Mouse (Mus musculus): ENCODE data around the gene Fyn. TPM values are rescaled to one million over a fixed set of nuclear protein-coding genes. Genes with fewer than 3 reads are reported as not detected.

Fyn gene
- polyA plus RNA-seq, 1 experiment from 2014 or later, result 15.1 TPM

GRCm38 (mm10) chr10:39520123-39520989 lies 151.7 kb downstream of the Fyn start:
- no peak overlapping the region for H3K4me3 ChIP-seq
- peaks cover 36% of the 10 kb centered on the region for H3K36me3 ChIP-seq
- no peak overlapping the region for H3K4me2 ChIP-seq
- no peak overlapping the region for H3K27ac ChIP-seq
- H3K9ac ChIP-seq, result no peak overlapping the region
- no peaks in the 10 kb centered on the region for H3K9me3 ChIP-seq (replicated peaks)
- H3K27me3 ChIP-seq (replicated peaks), result no peaks in the 10 kb centered on the region
- no peak for ATAC-seq
- peaks cover 4% of the 10 kb centered on the region; the same call in 1 of the 2 replicates for H3K4me1 ChIP-seq
- WGBS (ENCODE audit: insufficient replicate concordance), result 67% methylated on average over 9 of the region's 9 CpGs

GRCm38 (mm10) chr10:39521327-39521726 lies 152.7 kb downstream of the Fyn start:
- Histone ChIP-seq H3K9ac (no peak overlapping the region), H3K4me2 (no peak overlapping the region), H3K36me3 (peaks cover 36% of the 10 kb centered on the region), H3K27ac (no peak overlapping the region), H3K9me3 (replicated peaks) (no peaks in the 10 kb centered on the region), H3K27me3 (replicated peaks) (no peaks in the 10 kb centered on the region), H3K4me1 (peaks cover 4% of the 10 kb centered on the region; the same call in 1 of the 2 replicates), H3K4me3 (no peak overlapping the region)
- no peak for ATAC-seq
- 68% methylated on average over 1 of the region's 1 CpGs for WGBS (ENCODE audit: insufficient replicate concordance)

DNA sequence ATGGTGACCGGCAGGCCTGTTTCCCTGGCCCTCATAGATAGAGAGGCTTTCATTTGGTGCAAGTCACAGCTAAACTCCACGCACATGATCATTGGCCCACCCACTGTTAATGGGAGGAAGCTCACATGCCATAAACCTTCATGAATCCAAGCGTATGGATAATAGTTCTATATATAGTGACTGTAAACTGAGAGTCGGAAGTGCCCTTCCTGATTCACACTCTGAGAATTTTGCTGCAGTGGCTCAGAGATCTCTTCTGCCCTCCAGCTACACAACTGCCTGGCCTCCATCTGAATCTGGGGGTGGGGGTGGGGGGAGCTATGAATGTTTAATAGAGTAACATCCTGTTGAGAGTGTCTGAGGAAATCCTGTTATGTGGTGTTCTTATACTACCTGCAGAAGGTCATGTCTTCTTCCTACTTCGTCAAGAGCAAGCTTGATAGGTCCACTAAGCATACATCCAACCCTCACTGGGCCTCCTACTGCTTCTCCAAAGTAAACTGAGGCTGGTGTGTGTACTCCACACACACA lies 153.3 kb downstream of the Fyn start:
- Histone ChIP-seq H3K4me3 (no peak overlapping the region), H3K27ac (no peak overlapping the region), H3K9ac (no peak overlapping the region), H3K27me3 (replicated peaks) (no peaks in the 10 kb centered on the region), H3K36me3 (peaks cover 36% of the 10 kb centered on the region), H3K4me1 (peaks cover 4% of the 10 kb centered on the region; the same call in 1 of the 2 replicates), H3K9me3 (replicated peaks) (no peaks in the 10 kb centered on the region), H3K4me2 (no peak overlapping the region)
- WGBS (ENCODE audit: insufficient replicate concordance), result 77% methylated on average over 5 of the region's 5 CpGs
- no peak for ATAC-seq

GRCm38 (mm10) chr10:39522857-39523614 lies 154.4 kb downstream of the Fyn start:
- no peak for ATAC-seq

GRCm38 (mm10) chr10:39524355-39524754 lies 155.7 kb downstream of the Fyn start:
- H3K27me3 ChIP-seq (replicated peaks), result no peaks in the 10 kb centered on the region
- no peak overlapping the region for H3K27ac ChIP-seq
- no peak for ATAC-seq
- 75% methylated on average over 8 of the region's 8 CpGs for WGBS (ENCODE audit: insufficient replicate concordance)
- H3K4me2 ChIP-seq, result no peak overlapping the region
- H3K9ac ChIP-seq, result no peak overlapping the region
- peaks cover 44% of the 10 kb centered on the region for H3K36me3 ChIP-seq
- H3K4me1 ChIP-seq, result no peaks in the 10 kb centered on the region
- H3K9me3 ChIP-seq (replicated peaks), result no peaks in the 10 kb centered on the region
- no peak overlapping the region for H3K4me3 ChIP-seq

More at GRCm38 (mm10) chr10:39522857-39523614, 154.4 kb downstream of the Fyn start:
- H3K36me3 ChIP-seq, result peaks cover 42% of the 10 kb centered on the region
- peaks cover 4% of the 10 kb centered on the region; the same call in 1 of the 2 replicates for H3K4me1 ChIP-seq
- H3K4me3 ChIP-seq, result no peak overlapping the region
- no peak overlapping the region for H3K9ac ChIP-seq
- H3K4me2 ChIP-seq, result no peak overlapping the region
- H3K27me3 ChIP-seq (replicated peaks), result no peaks in the 10 kb centered on the region
- no peak overlapping the region for H3K27ac ChIP-seq
- no peaks in the 10 kb centered on the region for H3K9me3 ChIP-seq (replicated peaks)
- 68% methylated on average over 11 of the region's 11 CpGs for WGBS (ENCODE audit: insufficient replicate concordance)

DNA sequence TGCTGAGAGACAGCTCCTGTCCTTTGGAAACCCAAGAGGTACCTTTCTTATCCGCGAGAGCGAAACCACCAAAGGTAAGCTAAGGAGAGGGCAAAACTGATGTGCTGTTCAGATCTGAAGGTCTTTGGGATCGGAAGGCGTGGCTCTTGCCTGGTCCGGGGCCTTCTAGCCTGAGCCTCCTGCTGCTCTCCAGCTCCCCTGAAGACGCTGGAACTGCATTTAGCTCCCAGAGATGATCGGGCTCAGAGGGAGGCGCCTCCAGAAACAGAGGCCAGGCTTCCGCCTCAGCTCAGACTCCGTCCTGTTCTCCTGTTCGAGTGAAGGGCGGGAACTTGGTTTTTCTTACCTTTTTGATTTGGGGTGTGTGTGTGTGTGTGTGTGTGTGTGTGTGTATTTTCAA lies 156.8 kb downstream of the Fyn start:
- Histone ChIP-seq H3K4me1 (no peaks in the 10 kb centered on the region), H3K36me3 (peaks cover 50% of the 10 kb centered on the region), H3K27ac (no peak overlapping the region), H3K9ac (no peak overlapping the region), H3K27me3 (replicated peaks) (no peaks in the 10 kb centered on the region), H3K4me3 (no peak overlapping the region), H3K4me2 (no peak overlapping the region), H3K9me3 (replicated peaks) (no peaks in the 10 kb centered on the region)
- ATAC-seq, result no peak
- 79% methylated on average over 13 of the region's 13 CpGs for WGBS (ENCODE audit: insufficient replicate concordance)

DNA sequence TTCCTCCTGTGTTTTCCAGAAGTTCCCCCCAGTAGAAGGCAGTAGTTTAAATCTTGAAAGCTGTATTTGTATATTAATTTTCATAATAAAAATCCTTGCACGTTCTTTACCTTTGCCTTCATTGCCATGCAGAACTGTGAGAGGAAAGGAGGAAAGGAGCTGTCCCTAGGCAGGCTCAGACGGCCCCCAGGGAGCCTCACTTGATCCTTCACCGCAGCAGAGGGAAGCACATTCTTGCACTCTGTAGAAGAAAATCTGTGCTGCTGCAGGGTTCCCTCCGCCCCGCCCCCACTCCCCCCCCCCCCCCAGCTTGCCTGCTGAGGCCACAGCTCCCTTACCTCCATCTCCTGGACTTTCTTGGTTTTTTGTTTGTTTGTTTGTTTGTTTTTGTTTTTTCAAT lies 158.5 kb downstream of the Fyn start:
- no peak for ATAC-seq
- 77% methylated on average over 4 of the region's 5 CpGs for WGBS (ENCODE audit: insufficient replicate concordance)

DNA sequence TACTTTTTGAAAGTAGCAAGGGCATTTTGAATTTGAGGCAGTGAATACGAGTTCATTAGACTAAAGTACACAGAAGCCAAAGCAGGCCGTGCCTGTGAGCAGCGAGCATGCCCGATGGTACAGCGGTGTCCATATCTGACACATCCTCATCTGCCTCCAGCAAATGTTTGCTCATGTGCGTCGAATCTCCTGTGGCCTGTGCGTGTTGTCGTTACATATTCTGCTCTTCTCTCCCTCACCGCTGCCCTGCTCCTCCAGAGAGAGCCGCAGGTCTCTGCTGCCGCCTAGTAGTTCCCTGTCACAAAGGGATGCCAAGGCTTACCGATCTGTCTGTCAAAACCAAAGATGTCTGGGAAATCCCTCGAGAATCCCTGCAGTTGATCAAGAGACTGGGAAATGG lies 160.5 kb downstream of the Fyn start:
- peaks cover 47% of the 10 kb centered on the region for H3K36me3 ChIP-seq
- H3K4me1 ChIP-seq, result no peaks in the 10 kb centered on the region
- WGBS (ENCODE audit: insufficient replicate concordance), result 82% methylated on average over 14 of the region's 14 CpGs
- no peaks in the 10 kb centered on the region for H3K9me3 ChIP-seq (replicated peaks)
- H3K4me2 ChIP-seq, result no peak overlapping the region
- H3K4me3 ChIP-seq, result no peak overlapping the region
- H3K27ac ChIP-seq, result no peak overlapping the region
- no peak for ATAC-seq
- H3K9ac ChIP-seq, result no peak overlapping the region
- no peaks in the 10 kb centered on the region for H3K27me3 ChIP-seq (replicated peaks)

More for the DNA sequence above, 158.5 kb downstream of the Fyn start:
- Histone ChIP-seq H3K27ac (no peak overlapping the region), H3K36me3 (peaks cover 50% of the 10 kb centered on the region), H3K4me2 (no peak overlapping the region), H3K9me3 (replicated peaks) (no peaks in the 10 kb centered on the region), H3K9ac (no peak overlapping the region), H3K4me3 (no peak overlapping the region), H3K4me1 (no peaks in the 10 kb centered on the region), H3K27me3 (replicated peaks) (no peaks in the 10 kb centered on the region)

DNA sequence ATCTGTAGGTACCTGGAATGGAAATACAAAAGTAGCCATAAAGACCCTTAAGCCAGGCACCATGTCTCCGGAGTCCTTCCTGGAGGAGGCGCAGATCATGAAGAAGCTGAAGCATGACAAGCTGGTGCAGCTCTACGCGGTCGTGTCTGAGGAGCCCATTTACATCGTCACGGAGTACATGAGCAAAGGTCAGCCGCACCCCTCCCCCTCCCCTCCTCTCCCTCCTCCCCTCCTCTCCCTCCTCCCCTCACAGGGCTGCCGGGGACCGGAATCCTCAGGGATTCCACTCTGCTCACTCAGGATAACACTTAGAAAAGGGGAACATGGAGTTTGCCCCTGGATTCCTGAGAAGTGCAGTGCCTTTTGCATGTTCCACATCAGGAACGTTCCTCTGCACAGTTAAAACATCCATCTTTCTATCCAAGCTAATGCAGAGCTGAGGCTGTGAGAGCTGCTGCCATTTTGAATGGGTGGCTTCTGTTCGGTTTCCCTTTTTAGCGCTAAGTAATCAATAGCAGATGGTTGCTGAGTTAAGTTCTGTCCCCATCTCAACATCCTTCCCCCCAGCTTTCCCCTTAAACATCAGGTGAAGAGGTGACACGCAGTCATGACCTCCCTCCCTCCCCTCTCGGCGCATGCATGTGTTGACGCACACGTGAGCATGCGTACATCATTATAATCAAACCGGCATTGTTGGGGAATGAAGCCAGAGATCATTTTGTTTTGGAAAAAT lies 163.5 kb downstream of the Fyn start:
- Histone ChIP-seq H3K36me3 (peaks cover 35% of the 10 kb centered on the region), H3K4me1 (no peaks in the 10 kb centered on the region), H3K9me3 (replicated peaks) (no peaks in the 10 kb centered on the region), H3K27ac (no peak overlapping the region), H3K9ac (no peak overlapping the region), H3K4me2 (no peak overlapping the region), H3K4me3 (no peak overlapping the region), H3K27me3 (replicated peaks) (no peaks in the 10 kb centered on the region)
- no peak for ATAC-seq
- 77% methylated on average over 20 of the region's 20 CpGs for WGBS (ENCODE audit: insufficient replicate concordance)

- Histone ChIP-seq H3K4me1 (no peaks in the 10 kb centered on the region), H3K4me3 (no peak overlapping the region), H3K4me2 (no peak overlapping the region), H3K27me3 (replicated peaks) (no peaks in the 10 kb centered on the region), H3K27ac (no peak overlapping the region), H3K9ac (no peak overlapping the region), H3K36me3 (peaks cover 35% of the 10 kb centered on the region), H3K9me3 (replicated peaks) (no peaks in the 10 kb centered on the region)
- 68% methylated on average over 7 of the region's 7 CpGs for WGBS (ENCODE audit: insufficient replicate concordance)
- no peak for ATAC-seq
These were observed 164.2 kb downstream of the Fyn start for GRCm38 (mm10) chr10:39532823-39533222.

DNA sequence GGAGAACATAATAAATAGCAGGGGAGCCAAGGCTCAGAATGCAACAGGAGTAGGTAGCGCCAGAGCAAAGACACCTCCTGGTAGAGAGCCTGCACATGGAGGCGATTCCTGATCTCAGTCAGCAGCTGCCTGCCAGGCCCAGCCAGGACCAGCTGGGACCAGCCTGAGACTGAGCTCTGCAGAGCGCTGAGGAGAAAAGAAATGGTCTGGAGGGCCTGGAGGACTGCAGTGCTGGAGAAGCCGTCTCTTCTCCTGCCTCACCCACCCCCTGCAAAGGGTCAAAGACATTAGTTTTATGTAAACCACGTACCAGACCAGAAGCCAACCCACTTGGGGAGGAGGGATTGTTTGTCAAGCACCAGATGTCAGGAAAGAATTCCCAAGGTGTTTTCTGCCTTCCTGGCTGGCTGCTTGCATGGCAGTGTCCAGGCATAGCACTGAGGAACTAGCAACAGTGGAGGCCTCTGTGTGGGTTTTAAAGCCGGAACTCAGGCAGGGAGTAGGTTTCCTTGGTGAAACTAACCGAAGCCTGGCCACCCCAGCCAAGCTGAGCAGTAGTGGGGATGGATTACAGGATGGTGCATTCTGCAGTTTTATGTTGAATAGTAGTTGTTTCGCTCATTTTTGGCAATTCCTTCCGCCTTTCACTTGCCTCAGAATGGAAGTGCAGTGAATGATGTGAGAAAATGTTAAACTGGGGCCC lies 165.8 kb downstream of the Fyn start:
- no peak for ATAC-seq
- no peaks in the 10 kb centered on the region for H3K9me3 ChIP-seq (replicated peaks)
- 72% methylated on average over 9 of the region's 9 CpGs for WGBS (ENCODE audit: insufficient replicate concordance)
- no peaks in the 10 kb centered on the region for H3K27me3 ChIP-seq (replicated peaks)
- no peak overlapping the region for H3K27ac ChIP-seq
- H3K9ac ChIP-seq, result no peak overlapping the region
- no peaks in the 10 kb centered on the region for H3K4me1 ChIP-seq
- H3K36me3 ChIP-seq, result peaks cover 32% of the 10 kb centered on the region
- no peak overlapping the region for H3K4me3 ChIP-seq
- H3K4me2 ChIP-seq, result no peak overlapping the region
